Mouse (Mus musculus) MEL (cell line): ENCODE measurements around the gene Tenm3. TPM values are rescaled to one million over a fixed set of nuclear protein-coding genes. Genes with fewer than 3 reads are reported as not detected.
"Not testable (repeated sequence)": the region's sequence is repeated elsewhere in the genome, so short reads cannot be mapped to it uniquely, and the experiment has no call there.

Experiments used
- DNase-seq: peaks from one replicate; pipeline ENCODE4 v3.0.0; 2011; ENCODE audit warnings: low read depth, low spot score
- H3K27ac ChIP-seq: 2 replicates; pipeline ENCODE4 v1.5.1; 2012; ENCODE audit warnings: low read depth, mild to moderate bottlenecking, control low read depth, low read length, moderate library complexity; ENCODE audit not compliant: control insufficient read depth
- H3K27me3 ChIP-seq, 2 experiments: fragments of 150-350 bp in 1 of 2; sonication (generic) in 1 of 2; 2 replicates each; pipeline ENCODE4 v1.6.1; 2012; ENCODE audit warnings: low read length in 2 of 2, mild to moderate bottlenecking in 2 of 2, improper control_type of control experiment in 1 of 2, moderate library complexity in 1 of 2; ENCODE audit not compliant: insufficient read depth in 2 of 2, control insufficient read depth in 1 of 2
- H3K36me3 ChIP-seq, 2 experiments: 2 replicates each; pipeline ENCODE4 v1.6.1; 2012 to 2014; ENCODE audit warnings: low read length in 2 of 2, improper control_type of control experiment in 1 of 2, inconsistent platforms in 1 of 2, mild to moderate bottlenecking in 1 of 2; ENCODE audit not compliant: insufficient read depth in 2 of 2, control insufficient read depth in 1 of 2
- H3K4me1 ChIP-seq, 2 experiments: fragments of 150-350 bp in 1 of 2; sonication (generic) in 1 of 2; 2 replicates each; pipeline ENCODE4 v1.6.1; 2012; ENCODE audit warnings: low read length in 2 of 2, improper control_type of control experiment in 1 of 2, mild to moderate bottlenecking in 1 of 2; ENCODE audit not compliant: insufficient read depth in 2 of 2, control insufficient read depth in 1 of 2
- H3K4me3 ChIP-seq, 2 experiments: fragments of 150-350 bp in 1 of 2; sonication (generic) in 1 of 2; 2 replicates each; pipeline ENCODE4 v1.5.1; 2012; ENCODE audit warnings: low read depth in 2 of 2, low read length in 2 of 2, mild to moderate bottlenecking in 2 of 2, moderate library complexity in 2 of 2, control low read depth in 1 of 2, improper control_type of control experiment in 1 of 2; ENCODE audit not compliant: control insufficient read depth in 1 of 2, insufficient read depth in 1 of 2
- H3K79me2 ChIP-seq: 2 replicates; pipeline ENCODE4 v1.6.1; 2012; ENCODE audit warnings: mild to moderate bottlenecking, low read length, moderate library complexity; ENCODE audit not compliant: control insufficient read depth, poor library complexity, insufficient read depth
- H3K9ac ChIP-seq: 2 replicates; pipeline ENCODE4 v1.6.1; 2012; ENCODE audit warnings: low read depth, mild to moderate bottlenecking, control low read depth, low read length, moderate library complexity; ENCODE audit not compliant: control insufficient read depth, poor library complexity, severe bottlenecking
- H3K9me3 ChIP-seq: fragments of 150-350 bp; sonication (generic); replicated peaks from 2 replicates; pipeline ENCODE4 v1.6.1; 2012; ENCODE audit warnings: mild to moderate bottlenecking, low read length, improper control_type of control experiment, moderate library complexity; ENCODE audit not compliant: insufficient read depth
- BHLHE40 ChIP-seq: IDR thresholded peaks from 2 replicates; pipeline ENCODE4 v1.6.1; 2012; ENCODE audit warnings: low read depth, mild to moderate bottlenecking, inconsistent platforms, low read length, improper control_type of control experiment, borderline replicate concordance
- CTCF ChIP-seq, 3 experiments: IDR thresholded peaks in 2 of 3; conservative IDR thresholded peaks in 1 of 3; 2 replicates each; pipeline ENCODE4 v1.5.1; 2011 to 2012; ENCODE audit warnings: low read length in 3 of 3, low read depth in 2 of 3, mild to moderate bottlenecking in 2 of 3, improper control_type of control experiment in 1 of 3, inconsistent platforms in 1 of 3, mixed read lengths in 1 of 3, moderate library complexity in 1 of 3; ENCODE audit not compliant: control insufficient read depth in 1 of 3, insufficient read depth in 1 of 3, poor library complexity in 1 of 3, severe bottlenecking in 1 of 3
- ELF1 ChIP-seq: IDR thresholded peaks from 2 replicates; pipeline ENCODE4 v1.6.1; 2014; ENCODE audit warnings: low read depth, mild to moderate bottlenecking, inconsistent platforms, low read length, improper control_type of control experiment, moderate library complexity
- GABPA ChIP-seq: IDR thresholded peaks from 2 replicates; pipeline ENCODE4 v1.6.1; 2012; ENCODE audit warnings: low read depth, mild to moderate bottlenecking, inconsistent platforms, low read length, improper control_type of control experiment, moderate library complexity
- GATA1 ChIP-seq: IDR thresholded peaks from 2 replicates; pipeline ENCODE4 v1.6.1; 2011; ENCODE audit warnings: low read depth, low read length, improper control_type of control experiment
- KAT2A ChIP-seq: conservative IDR thresholded peaks from 2 replicates; pipeline ENCODE4 v1.6.1; 2012; ENCODE audit warnings: low read depth, low read length, improper control_type of control experiment, inconsistent platforms
- MYB ChIP-seq: IDR thresholded peaks from 2 replicates; pipeline ENCODE4 v1.6.1; 2011; ENCODE audit warnings: mild to moderate bottlenecking, low read depth, low read length, improper control_type of control experiment
- MYC ChIP-seq: IDR thresholded peaks from 2 replicates; pipeline ENCODE4 v1.6.1; 2011; ENCODE audit warnings: low read depth, mild to moderate bottlenecking, low read length, improper control_type of control experiment, moderate library complexity
- POLR2AphosphoS2 ChIP-seq: IDR thresholded peaks from 2 replicates; pipeline ENCODE4 v1.6.1; 2011; ENCODE audit warnings: low read length, improper control_type of control experiment
- RCOR1 ChIP-seq: IDR thresholded peaks from 2 replicates; pipeline ENCODE4 v1.6.1; 2012; ENCODE audit warnings: low read depth, mild to moderate bottlenecking, inconsistent platforms, low read length, improper control_type of control experiment
- SMC3 ChIP-seq: IDR thresholded peaks from 2 replicates; pipeline ENCODE4 v1.6.1; 2011; ENCODE audit warnings: low read depth, low read length, improper control_type of control experiment
- TAL1 ChIP-seq: IDR thresholded peaks from 2 replicates; pipeline ENCODE4 v1.6.1; 2012; ENCODE audit warnings: mild to moderate bottlenecking, inconsistent platforms, low read length, moderate library complexity, mixed read lengths
- UBTF ChIP-seq: IDR thresholded peaks from 2 replicates; pipeline ENCODE4 v1.6.1; 2012; ENCODE audit warnings: low read depth, mild to moderate bottlenecking, inconsistent platforms, low read length, improper control_type of control experiment, moderate library complexity, borderline replicate concordance; ENCODE audit not compliant: insufficient read depth
- polyA plus RNA-seq, 2 experiments: library from polyadenylated mRNA; stranded (reverse) in 1 of 2; unstranded in 1 of 2; fragments of >175 nt in 1 of 2; fragments of >200 nt in 1 of 2; gene quantifications; 2 replicates each; pipeline versions ENCODE4 v1.2.1 to v1.2.4; 2012; ENCODE audit warnings: low replicate concordance in 2 of 2, low read depth in 1 of 2; ENCODE audit not compliant: insufficient read length in 2 of 2, insufficient read depth in 1 of 2, missing spikeins in 1 of 2
- total RNA-seq: library from RNA; depleted of rRNA; stranded (reverse); fragments of 300-350 nt; gene quantifications from 2 replicates; pipeline ENCODE4 v1.2.3, GENCODE M21; 2012

The Tenm3 gene
- total and polyA plus RNA-seq, 3 experiments = not detected

DNA sequence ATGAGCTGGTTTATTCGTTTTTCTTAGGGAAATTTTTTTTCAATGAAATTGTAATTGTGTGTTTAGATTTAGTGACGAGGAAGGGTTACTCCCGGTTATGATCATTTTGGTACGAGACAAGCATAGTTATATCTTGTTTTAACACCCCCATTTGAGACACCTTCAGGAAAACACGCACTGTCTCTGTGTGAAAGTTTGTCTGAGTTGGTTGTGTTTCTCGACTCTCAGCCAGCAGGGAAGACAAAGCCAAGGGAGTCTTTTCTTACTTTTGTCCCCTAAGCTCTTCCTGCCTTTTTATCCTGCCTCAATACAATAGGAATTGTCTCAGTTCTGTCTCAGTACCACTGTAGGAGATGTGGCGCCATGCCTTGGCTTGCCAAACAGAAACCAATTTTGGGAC is 660.0 kb downstream of the Tenm3 start:
- Histone ChIP-seq H3K4me3 (no peak overlapping the region), H3K79me2 (no peaks in the 10 kb centered on the region), H3K9ac (no peak overlapping the region), H3K36me3 (no peaks in the 10 kb centered on the region), H3K9me3 (no peaks in the 10 kb centered on the region), H3K4me1 (no peaks in the 10 kb centered on the region), H3K27me3 (no peaks in the 10 kb centered on the region; a peak in 1 of 4 replicates), H3K27ac (no peak overlapping the region)
- DNase-seq = no peak
- TF ChIP-seq GABPA (no peak), RCOR1 (no peak), SMC3 (no peak), TAL1 (no peak), UBTF (no peak)

DNA sequence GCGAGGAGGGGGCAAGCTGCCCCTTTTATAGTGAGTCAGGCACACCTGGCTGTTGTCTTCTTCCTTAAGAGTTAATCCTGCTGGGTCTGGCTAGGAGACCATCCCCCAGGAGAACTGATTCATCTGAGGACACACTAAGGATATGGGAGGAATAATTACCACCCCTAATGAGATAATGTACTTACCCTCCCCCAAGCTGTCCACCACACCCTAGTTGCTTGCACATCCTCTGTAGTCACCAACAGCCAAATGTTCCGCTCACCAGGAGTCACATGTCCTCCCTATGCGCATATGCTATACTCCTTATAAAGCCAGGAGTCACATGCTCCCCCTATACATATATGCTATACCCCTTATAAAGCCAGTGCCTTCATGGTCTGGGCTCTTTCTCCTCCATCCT is 662.8 kb downstream of the Tenm3 start:
- Histone ChIP-seq H3K9me3 (no peaks in the 10 kb centered on the region), H3K36me3 (no peaks in the 10 kb centered on the region), H3K79me2 (no peaks in the 10 kb centered on the region), H3K4me1 (no peaks in the 10 kb centered on the region), H3K4me3 (no peak overlapping the region), H3K9ac (no peak overlapping the region), H3K27ac (no peak overlapping the region), H3K27me3 (no peaks in the 10 kb centered on the region; a peak in 1 of 4 replicates)
- no peak for TF ChIP-seq MYB
- DNase-seq = no peak

DNA sequence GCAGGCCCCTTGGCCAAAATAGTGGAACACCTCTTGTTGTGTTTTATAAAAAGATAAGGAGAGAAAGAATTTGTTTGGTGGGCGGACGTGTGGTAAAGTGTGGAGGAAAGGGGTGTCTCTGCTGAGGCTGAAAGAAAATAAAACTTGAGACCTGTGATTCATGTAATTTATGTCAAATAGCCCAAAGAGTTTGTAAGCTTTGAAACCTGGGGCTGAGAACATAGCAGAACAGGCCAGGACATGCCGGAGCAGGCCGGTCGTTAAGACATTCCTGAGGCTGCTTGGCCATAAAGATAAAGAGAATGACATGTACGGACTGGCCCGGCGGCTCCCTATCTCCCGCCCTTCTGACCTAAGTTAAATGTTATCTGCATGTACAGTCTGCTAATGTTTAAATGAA is 663.6 kb downstream of the Tenm3 start:
- not testable (repeated sequence) for H3K4me1 ChIP-seq, H3K9me3 ChIP-seq, H3K27me3 ChIP-seq, H3K79me2 ChIP-seq, H3K4me3 ChIP-seq, DNase-seq, H3K9ac ChIP-seq, H3K36me3 ChIP-seq, H3K27ac ChIP-seq

- Histone ChIP-seq H3K27ac (no peak overlapping the region), H3K36me3 (no peaks in the 10 kb centered on the region), H3K9me3 (no peaks in the 10 kb centered on the region), H3K79me2 (no peaks in the 10 kb centered on the region), H3K9ac (no peak overlapping the region), H3K4me3 (no peak overlapping the region), H3K4me1 (no peaks in the 10 kb centered on the region), H3K27me3 (no peaks in the 10 kb centered on the region; a peak in 1 of 4 replicates)
- DNase-seq = no peak
- TF ChIP-seq GATA1 = no peak
- no peak for TF ChIP-seq TAL1
- TF ChIP-seq POLR2AphosphoS2 = no peak
- no peak for TF ChIP-seq RCOR1
- no peak for TF ChIP-seq ELF1
- no peak for TF ChIP-seq CTCF (IDR thresholded peaks at IDR 0.05 in 2 of 3, conservative IDR thresholded peaks at IDR 0.05 in 1 of 3; ENCODE audit: control insufficient read depth in 1 of 3, insufficient read depth in 1 of 3, low read depth in 2 of 3, low read length in 3 of 3, poor library complexity in 1 of 3, severe bottlenecking in 1 of 3)
- TF ChIP-seq MYC = no peak
- TF ChIP-seq BHLHE40 = no peak
- TF ChIP-seq KAT2A = no peak
These were observed 664.8 kb downstream of the Tenm3 start for GRCm38 (mm10) chr8:48178993-48179392.
